8 mouse cellular contexts compared by ENCODE assay signal in the genomic region with DNA sequence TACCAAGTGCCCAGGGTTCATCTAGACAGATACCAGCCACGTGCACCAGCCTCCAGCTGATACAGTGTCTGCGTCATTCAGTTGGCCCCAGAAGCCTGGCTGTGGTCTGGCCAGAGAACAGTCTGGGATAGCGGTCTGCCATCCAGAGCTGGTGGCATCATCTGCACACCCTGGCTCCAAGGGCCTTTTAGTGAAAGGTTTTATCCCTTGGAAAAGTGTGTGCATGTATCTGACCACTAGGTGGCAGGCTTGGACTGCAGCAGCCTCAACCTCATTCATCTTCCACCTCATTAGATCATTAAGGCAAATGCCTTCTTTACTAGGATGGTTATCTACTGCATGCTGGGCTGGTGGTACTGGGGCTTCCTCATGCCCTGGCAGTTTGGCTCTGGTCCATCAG.
DNase-seq lines count a peak whose midpoint lies in the region; ATAC-seq and TF ChIP-seq lines count a peak whose summit lies in the region.

No protein-coding gene starts in this region.

- TF ChIP-seq EP300 in CH12.LX (IDR thresholded peaks at IDR 0.05; ENCODE audit: low read length) = no peak
- peak; percentile 82; the same call in 1 of the 2 replicates for TF ChIP-seq EP300 in heart, adult 2 months (IDR thresholded peaks at IDR 0.05; ENCODE audit: insufficient read depth, low read depth, low read length)

- H3K4me2 ChIP-seq in CH12.LX (ENCODE audit: insufficient read depth, low read depth, poor library complexity, severe bottlenecking) = no peak overlapping the region
- H3K4me2 ChIP-seq in liver, embryonic 13.5 days = no peak overlapping the region
- H3K4me2 ChIP-seq in neural tube, embryonic 12.5 days (replicated peaks) = no peak overlapping the region

- H3K27me3 ChIP-seq in CH12.LX (replicated peaks) = peaks cover 42% of the 10 kb centered on the region
- no peaks in the 10 kb centered on the region for H3K27me3 ChIP-seq in embryonic facial prominence, embryonic 10.5 days (replicated peaks; ENCODE audit: low read depth, poor library complexity, severe bottlenecking)
- no peaks in the 10 kb centered on the region for H3K27me3 ChIP-seq in heart, adult 2 months (ENCODE audit: control insufficient read depth, insufficient read depth, low read length)
- H3K27me3 ChIP-seq in liver, embryonic 13.5 days = no peaks in the 10 kb centered on the region
- no peaks in the 10 kb centered on the region; the same call in 1 of the 2 replicates for H3K27me3 ChIP-seq in neural tube, embryonic 12.5 days (replicated peaks)

- no peaks in the 10 kb centered on the region for H3K9me3 ChIP-seq in CH12.LX (replicated peaks; ENCODE audit: low read length)
- H3K9me3 ChIP-seq in embryonic facial prominence, embryonic 10.5 days = no peaks in the 10 kb centered on the region
- H3K9me3 ChIP-seq in liver, embryonic 13.5 days (replicated peaks) = no peaks in the 10 kb centered on the region
- no peaks in the 10 kb centered on the region for H3K9me3 ChIP-seq in neural tube, embryonic 12.5 days

- dilution Hi-C loops in CH12.LX (cut with MboI; ENCODE audit: extremely low pct_ligation_motif_present, extremely low pct_unique_long_range_greater_than_20kb, low sequenced_read_pairs) = no loop called here

- H3K9ac ChIP-seq in CH12.LX (ENCODE audit: insufficient read depth, low read depth) = no peak overlapping the region
- H3K9ac ChIP-seq in heart, adult 2 months (ENCODE audit: low read depth, low read length) = no peak overlapping the region
- H3K9ac ChIP-seq in liver, embryonic 13.5 days = no peak overlapping the region
- H3K9ac ChIP-seq in neural tube, embryonic 12.5 days = no peak overlapping the region

- WGBS in embryonic facial prominence, embryonic 10.5 days = 25% methylated on average over 3 of the region's 3 CpGs
- 23% methylated on average over 3 of the region's 3 CpGs for WGBS in heart, adult 2 months
- WGBS in liver, embryonic 13.5 days (ENCODE audit: insufficient replicate concordance) = 13% methylated on average over 3 of the region's 3 CpGs
- WGBS in neural tube, embryonic 12.5 days = 29% methylated on average over 3 of the region's 3 CpGs

- intact Hi-C loops in heart, adult 2 months (cut with DNase I) = loop anchor here (1.0 to 10.0 kb wide), 4 partner anchors 367 to 1629 kb away; no protein-coding TSS in a partner anchor

- no peaks in the 10 kb centered on the region for H3K4me1 ChIP-seq in CH12.LX (ENCODE audit: control insufficient read depth in 1 of 2, insufficient read depth in 2 of 2)
- H3K4me1 ChIP-seq in embryonic facial prominence, embryonic 10.5 days = no peaks in the 10 kb centered on the region
- H3K4me1 ChIP-seq in heart, adult 2 months (ENCODE audit: control insufficient read depth, insufficient read depth, low read length) = no peaks in the 10 kb centered on the region
- no peaks in the 10 kb centered on the region for H3K4me1 ChIP-seq in liver, embryonic 13.5 days (replicated peaks)
- no peaks in the 10 kb centered on the region for H3K4me1 ChIP-seq in neural tube, embryonic 12.5 days

- peak; percentile 80 to 94 for TF ChIP-seq CTCF in CH12.LX (conservative IDR thresholded peaks at IDR 0.05 in 1 of 2, IDR thresholded peaks at IDR 0.05 in 1 of 2; ENCODE audit: low read depth in 2 of 2, low read length in 2 of 2)
- TF ChIP-seq CTCF in heart, adult 2 months (IDR thresholded peaks at IDR 0.05) = 0 out of 2 replicates have a peak, but pooled peaks have one; percentile 100

- no peak overlapping the region for H3K4me3 ChIP-seq in CH12.LX (replicated peaks in 1 of 3; ENCODE audit: low read depth in 2 of 3, low read length in 2 of 3, poor library complexity in 1 of 3)
- no peak overlapping the region for H3K4me3 ChIP-seq in embryonic facial prominence, embryonic 10.5 days
- no peak overlapping the region for H3K4me3 ChIP-seq in heart, adult 2 months
- H3K4me3 ChIP-seq in liver, embryonic 13.5 days (replicated peaks) = no peak overlapping the region
- H3K4me3 ChIP-seq in neural tube, embryonic 12.5 days = no peak overlapping the region

- TF ChIP-seq RAD21 in CH12.LX (IDR thresholded peaks at IDR 0.05; ENCODE audit: low read depth, low read length) = peak; percentile 87

- peak; percentile 53 for DNase-seq in CH12.LX (ENCODE audit: extremely low read depth)
- DNase-seq in adrenal gland, postnatal 25 days = peak; percentile 69
- peak; percentile 72 for DNase-seq in embryonic facial prominence, embryonic 10.5 days (ENCODE audit: low spot score)
- DNase-seq in heart, adult 2 months = peak; percentile 53 to 72
- DNase-seq in kidney, postnatal 25 days = peak; percentile 64 to 77
- peak; percentile 6 for DNase-seq in liver, embryonic 13.5 days
- peak; percentile 55 for DNase-seq in thymus, postnatal 0 days (ENCODE audit: low spot score)

- no peaks in the 10 kb centered on the region for H3K79me2 ChIP-seq in CH12.LX (replicated peaks; ENCODE audit: control insufficient read depth, extremely low read depth, insufficient read depth, poor library complexity, severe bottlenecking)
- no peaks in the 10 kb centered on the region for H3K79me2 ChIP-seq in heart, adult 2 months (replicated peaks; ENCODE audit: control insufficient read depth, insufficient read depth, low read length)

- in situ Hi-C loops in CH12.LX (cut with MboI; ENCODE audit: low pct_ligation_motif_present, low pct_unique_long_range_greater_than_20kb, low sequenced_read_pairs) = loop anchor here (25.0 kb wide), 1 partner anchor 1631 kb away; no protein-coding TSS in a partner anchor

- ATAC-seq in liver, embryonic 13.5 days (ENCODE audit: low read depth) = no peak
- ATAC-seq in neural tube, embryonic 12.5 days (ENCODE audit: low FRiP score, low read depth) = peak; percentile 63

- H3K36me3 ChIP-seq in CH12.LX (replicated peaks in 1 of 2; ENCODE audit: control insufficient read depth in 1 of 2, insufficient read depth in 1 of 2, low read length in 1 of 2) = no peaks in the 10 kb centered on the region
- H3K36me3 ChIP-seq in embryonic facial prominence, embryonic 10.5 days (replicated peaks) = no peaks in the 10 kb centered on the region
- H3K36me3 ChIP-seq in heart, adult 2 months (ENCODE audit: control insufficient read depth, insufficient read depth, low read length) = no peaks in the 10 kb centered on the region
- no peaks in the 10 kb centered on the region for H3K36me3 ChIP-seq in liver, embryonic 13.5 days
- no peaks in the 10 kb centered on the region for H3K36me3 ChIP-seq in neural tube, embryonic 12.5 days

- no peak overlapping the region for H3K27ac ChIP-seq in CH12.LX (ENCODE audit: insufficient read depth, low read depth)
- H3K27ac ChIP-seq in embryonic facial prominence, embryonic 10.5 days (replicated peaks) = no peak overlapping the region
- no peak overlapping the region for H3K27ac ChIP-seq in heart, adult 2 months
- no peak overlapping the region for H3K27ac ChIP-seq in liver, embryonic 13.5 days
- H3K27ac ChIP-seq in neural tube, embryonic 12.5 days = no peak overlapping the region

- no peak for TF ChIP-seq POLR2A in CH12.LX (IDR thresholded peaks at IDR 0.05; ENCODE audit: low read depth, low read length)
- TF ChIP-seq POLR2A in heart, adult 2 months (IDR thresholded peaks at IDR 0.05; ENCODE audit: insufficient read depth, low read depth, low read length) = no peak

TF ChIP-seq in CH12.LX, 34 proteins besides CTCF, POLR2A, EP300 and RAD21:
- TF ChIP-seq CHD1 (IDR thresholded peaks at IDR 0.05; ENCODE audit: low read depth, low read length) (no peak), SMC3 (IDR thresholded peaks at IDR 0.05; ENCODE audit: low read depth, low read length) (peak; percentile 54)

Comparison
In these comparisons a context has a peak if more than half of its experiments do, and no peak if none do; other contexts are left out.
1. DNase-seq: peak in every context shown above with its lines; median percentile 72 in embryonic facial prominence, embryonic 10.5 days; 70 in kidney, postnatal 25 days; 69 in adrenal gland, postnatal 25 days; 62 in heart, adult 2 months; 55 in thymus, postnatal 0 days; 53 in CH12.LX; 6 in liver, embryonic 13.5 days.